Mouse (Mus musculus): Measurements from ENCODE around the gene Csgalnact2. TPM values are rescaled to one million over a fixed set of nuclear protein-coding genes. Genes with fewer than 3 reads are reported as not detected.

Gene Csgalnact2
- 9.2 and 10.8 TPM in 2 replicates for polyA plus RNA-seq (2015; fragmentation: Nextera tagmentation; extraction: Ambion mirVana)

DNA sequence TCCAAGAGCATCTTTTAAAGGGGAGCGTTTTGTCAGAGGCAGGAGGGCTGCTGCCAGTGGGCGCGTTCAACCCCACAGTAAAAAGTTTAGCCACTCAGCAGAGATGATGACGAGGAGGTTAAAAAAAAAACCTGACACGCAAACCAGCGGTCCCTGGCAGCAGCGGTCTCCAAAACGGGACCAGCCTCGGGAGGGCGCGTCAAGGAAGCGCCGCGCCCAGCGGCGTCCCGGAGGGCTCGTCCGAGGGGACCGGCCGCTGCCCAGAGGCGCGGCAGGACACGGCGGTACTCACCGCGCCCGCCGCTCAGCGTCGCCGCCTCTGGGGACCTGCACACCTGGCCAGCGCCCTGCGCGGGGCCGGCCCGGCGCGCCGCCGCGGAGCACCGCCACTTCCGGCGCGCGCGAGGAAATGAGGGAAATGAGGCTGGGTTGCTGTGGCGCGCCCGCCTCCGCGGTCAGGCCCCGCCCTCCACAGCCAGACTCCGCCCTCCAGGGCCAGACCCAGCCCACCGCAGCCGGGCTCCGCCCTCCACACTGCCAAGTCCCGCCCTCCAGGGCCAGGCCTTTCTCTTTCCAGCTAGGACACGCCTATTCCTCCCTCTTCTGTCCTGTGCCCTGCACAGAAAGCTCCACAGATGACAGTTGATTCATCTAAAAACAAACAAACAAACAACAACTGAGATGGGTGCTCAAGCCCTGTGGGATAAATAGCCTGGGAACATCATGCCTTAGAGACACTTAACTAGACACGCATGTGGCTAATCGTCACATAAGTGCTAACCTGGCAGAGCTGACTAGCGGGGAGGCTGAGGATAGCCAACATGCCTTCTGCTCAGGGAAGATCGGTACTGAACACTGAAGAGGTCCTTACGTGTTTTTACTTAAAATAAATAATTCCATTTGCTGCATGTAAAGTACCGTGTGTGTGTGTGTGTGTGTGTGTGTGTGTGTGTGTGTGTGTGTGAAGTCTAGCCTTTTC, at the start of gene Csgalnact2:
Csgalnact2 (minus strand) TSS at position 410 of the 979 bp plus-strand sequence.
- peak; percentile 99 for ATAC-seq (replicated peaks)
- peak within 1 kb of the TSS; percentile 85 for H3K27ac ChIP-seq
- peak within 1 kb of the TSS; percentile 93 for H3K4me3 ChIP-seq
- H3K27me3 ChIP-seq (replicated peaks): no peaks in the 10 kb centered on the region
- peak within 1 kb of the TSS; percentile 77 for H3K9ac ChIP-seq
- H3K4me1 ChIP-seq: peaks cover 10% of the 10 kb centered on the region
- WGBS: 5% methylated on average over 66 of the region's 66 CpGs
- H3K4me2 ChIP-seq: peak within 1 kb of the TSS; percentile 75
- no peaks in the 10 kb centered on the region for H3K36me3 ChIP-seq (replicated peaks)
- no peaks in the 10 kb centered on the region for H3K9me3 ChIP-seq

DNA sequence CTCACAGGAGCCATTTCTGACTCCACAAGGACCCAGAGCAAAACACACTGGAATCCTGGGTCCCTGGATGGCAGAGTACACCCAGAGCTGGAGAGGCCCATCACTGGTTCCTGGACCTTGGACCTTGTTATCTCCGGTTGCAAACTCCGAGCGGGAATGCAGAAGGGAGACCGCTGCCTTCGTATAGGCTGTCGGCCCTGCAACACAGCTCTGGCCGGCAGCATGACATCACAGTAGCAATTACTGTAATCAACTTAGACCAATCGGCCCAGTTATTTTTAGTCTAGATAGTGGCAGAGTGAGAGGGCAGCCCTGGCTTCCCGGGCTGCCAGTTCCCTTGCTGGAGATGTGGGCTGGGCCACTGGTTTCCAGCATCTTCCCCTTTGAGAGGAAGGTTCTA, 49.7 kb upstream of the Csgalnact2 start:
- H3K9me3 ChIP-seq: no peaks in the 10 kb centered on the region
- ATAC-seq (replicated peaks): no peak
- 88% methylated on average over 9 of the region's 9 CpGs for WGBS
- H3K27ac ChIP-seq: no peak overlapping the region
- no peak overlapping the region for H3K4me3 ChIP-seq
- no peak overlapping the region for H3K4me2 ChIP-seq
- H3K9ac ChIP-seq: no peak overlapping the region
- H3K27me3 ChIP-seq (replicated peaks): no peaks in the 10 kb centered on the region
- H3K4me1 ChIP-seq: no peaks in the 10 kb centered on the region
- no peaks in the 10 kb centered on the region for H3K36me3 ChIP-seq (replicated peaks)

DNA sequence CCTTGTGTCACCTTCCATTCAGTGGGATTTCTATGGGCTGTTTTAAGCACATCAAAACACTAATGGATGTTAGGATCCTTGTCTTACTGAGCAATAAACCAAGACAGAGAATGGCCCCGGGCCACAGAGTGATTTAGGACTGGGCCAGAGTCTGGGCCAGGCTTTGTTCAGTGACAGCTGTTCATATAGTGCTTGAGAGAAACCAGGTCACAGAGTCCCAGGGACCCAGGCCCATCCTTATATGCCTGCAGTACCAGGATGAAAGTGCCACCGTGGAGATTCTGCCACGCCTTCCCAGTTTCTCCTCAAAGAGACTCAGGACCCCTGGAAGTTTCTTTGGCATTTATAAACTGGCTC, 48.3 kb upstream of the Csgalnact2 start:
- H3K27ac ChIP-seq: no peak overlapping the region
- ATAC-seq (replicated peaks): no peak
- no peak overlapping the region for H3K4me3 ChIP-seq
- H3K27me3 ChIP-seq (replicated peaks): no peaks in the 10 kb centered on the region
- no peaks in the 10 kb centered on the region for H3K36me3 ChIP-seq (replicated peaks)
- H3K9me3 ChIP-seq: no peaks in the 10 kb centered on the region
- no peak overlapping the region for H3K9ac ChIP-seq
- H3K4me2 ChIP-seq: no peak overlapping the region
- no peaks in the 10 kb centered on the region for H3K4me1 ChIP-seq
- WGBS: 86% methylated on average over 3 of the region's 3 CpGs

DNA sequence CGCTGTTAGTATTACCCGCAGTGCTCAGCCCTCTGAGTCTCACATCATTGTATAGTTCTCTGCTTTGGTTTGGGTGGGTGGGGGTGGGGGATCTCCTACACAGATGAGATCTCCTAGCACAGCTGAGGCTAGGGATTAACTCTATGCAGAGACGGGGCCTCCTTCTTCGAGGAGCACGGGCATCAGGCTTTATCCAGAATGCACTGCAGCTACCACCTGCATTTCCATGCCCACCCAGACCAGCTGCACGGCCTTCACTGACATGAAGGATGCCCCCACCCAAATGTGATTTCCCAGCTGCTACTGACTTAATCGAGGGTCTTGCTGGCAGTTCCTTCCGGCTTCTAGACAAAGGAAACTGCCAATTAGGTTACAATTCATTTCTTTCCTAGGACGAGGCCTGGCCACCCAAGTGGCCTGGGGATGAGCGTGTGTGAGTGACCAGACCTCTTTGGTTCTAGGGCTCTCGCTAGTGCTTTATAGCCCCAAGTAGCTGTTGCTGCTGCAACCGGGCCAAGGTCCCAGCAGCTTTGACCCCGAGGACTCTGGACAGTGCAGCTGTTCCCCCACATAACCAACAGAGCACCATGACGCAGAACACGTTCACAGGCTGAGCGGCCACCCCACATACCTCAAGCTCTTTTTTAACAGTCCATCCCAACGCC, 47.8 kb upstream of the Csgalnact2 start:
- no peak overlapping the region for H3K4me3 ChIP-seq
- no peak overlapping the region for H3K9ac ChIP-seq
- H3K27ac ChIP-seq: no peak overlapping the region
- no peak for ATAC-seq (replicated peaks)
- no peaks in the 10 kb centered on the region for H3K4me1 ChIP-seq
- no peak overlapping the region for H3K4me2 ChIP-seq
- 44% methylated on average over 17 of the region's 17 CpGs for WGBS
- H3K36me3 ChIP-seq (replicated peaks): no peaks in the 10 kb centered on the region
- no peaks in the 10 kb centered on the region for H3K9me3 ChIP-seq
- no peaks in the 10 kb centered on the region for H3K27me3 ChIP-seq (replicated peaks)

DNA sequence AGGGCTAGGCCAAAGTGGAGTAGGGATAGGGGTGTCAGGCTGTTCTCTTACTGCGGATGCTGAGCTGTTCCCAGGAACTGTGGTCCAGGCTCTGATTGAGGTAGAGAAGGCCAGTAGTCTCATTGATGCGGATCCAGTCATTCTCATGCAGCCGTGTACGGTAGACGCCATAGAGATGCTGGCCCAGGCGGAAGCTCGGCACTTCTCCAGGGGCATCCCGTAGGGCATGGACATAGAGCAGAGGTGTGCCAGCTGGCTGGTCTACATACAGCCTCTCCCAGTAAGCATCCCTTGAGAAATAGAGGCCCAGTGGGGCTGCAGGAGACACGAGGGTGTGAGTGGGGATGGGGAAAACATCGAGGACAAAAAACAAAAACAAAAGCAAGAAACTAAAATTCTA, 45.2 kb upstream of the Csgalnact2 start:
- H3K4me1 ChIP-seq: peaks cover 3% of the 10 kb centered on the region; the same call in 1 of the 2 replicates
- WGBS: 89% methylated on average over 10 of the region's 10 CpGs
- H3K9ac ChIP-seq: no peak overlapping the region
- H3K9me3 ChIP-seq: no peaks in the 10 kb centered on the region
- no peaks in the 10 kb centered on the region for H3K27me3 ChIP-seq (replicated peaks)
- ATAC-seq (replicated peaks): no peak
- H3K4me2 ChIP-seq: no peak overlapping the region
- no peak overlapping the region for H3K27ac ChIP-seq
- H3K36me3 ChIP-seq (replicated peaks): no peaks in the 10 kb centered on the region
- H3K4me3 ChIP-seq: no peak overlapping the region

DNA sequence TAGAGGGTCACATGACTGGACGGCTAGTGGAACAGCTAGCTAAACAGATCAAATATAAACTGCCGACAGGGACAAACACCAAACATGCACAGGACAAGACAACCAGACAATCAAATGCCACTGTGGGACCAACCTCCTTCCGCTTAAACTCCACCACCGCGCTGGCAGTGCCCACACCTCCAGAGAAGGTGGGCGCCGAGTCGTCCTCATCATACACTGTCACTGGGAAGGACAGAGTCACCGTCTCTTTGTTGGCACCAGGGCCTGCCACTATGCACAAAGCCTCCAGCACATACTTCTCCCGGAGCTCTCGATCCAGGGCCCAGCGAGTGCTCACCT, 41.1 kb upstream of the Csgalnact2 start:
- 75% methylated on average over 12 of the region's 12 CpGs for WGBS
- H3K4me2 ChIP-seq: no peak overlapping the region
- peak; percentile 46; the same call in 1 of the 2 replicates for ATAC-seq (replicated peaks)

DNA sequence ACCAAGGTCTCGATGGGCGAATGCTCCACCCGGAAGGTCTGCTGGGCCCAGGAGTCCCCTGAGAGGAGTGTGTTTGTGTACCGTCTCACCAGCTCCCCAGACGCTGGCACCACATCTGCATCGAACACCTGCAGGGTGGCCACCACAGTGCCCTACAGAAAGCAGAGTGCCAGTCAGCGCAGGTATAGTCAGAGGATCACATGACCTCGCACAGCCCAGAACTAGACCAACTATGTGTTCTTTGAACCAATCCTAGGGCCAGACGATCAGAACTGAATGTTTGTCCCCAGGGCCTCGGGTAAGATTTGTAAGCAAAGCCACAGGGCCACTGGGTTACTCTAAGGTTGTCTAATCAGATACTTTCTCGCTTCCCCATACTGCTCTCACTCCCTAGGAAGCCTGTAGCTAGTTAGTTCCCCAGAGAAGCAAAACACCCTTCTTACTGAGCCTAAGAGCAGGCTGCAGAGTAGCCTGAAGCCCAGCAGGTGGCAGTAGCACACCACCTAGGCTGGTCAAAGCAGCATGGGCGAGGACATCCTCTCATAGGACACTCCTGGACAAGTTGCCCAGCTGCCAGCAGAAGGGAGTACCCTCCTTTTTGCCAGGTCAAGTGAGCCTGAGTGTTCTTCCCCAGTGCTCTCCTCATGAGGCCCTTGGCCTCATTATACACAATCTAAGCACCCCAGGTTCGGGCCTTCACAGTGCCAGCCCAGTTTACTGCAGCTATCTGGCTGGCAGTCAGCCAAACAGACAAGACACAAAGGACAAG, 40.6 kb upstream of the Csgalnact2 start:
- Histone ChIP-seq H3K4me2 (no peak overlapping the region), H3K27ac (no peak overlapping the region), H3K9me3 (no peaks in the 10 kb centered on the region), H3K27me3 (replicated peaks) (no peaks in the 10 kb centered on the region), H3K4me1 (peaks cover 3% of the 10 kb centered on the region; the same call in 1 of the 2 replicates), H3K36me3 (replicated peaks) (no peaks in the 10 kb centered on the region), H3K9ac (no peak overlapping the region), H3K4me3 (no peak overlapping the region)
- 59% methylated on average over 13 of the region's 13 CpGs for WGBS
- ATAC-seq (replicated peaks): peak; percentile 90

More for the DNA sequence above, 41.1 kb upstream of the Csgalnact2 start:
- no peaks in the 10 kb centered on the region for H3K9me3 ChIP-seq
- no peak overlapping the region for H3K4me3 ChIP-seq
- no peaks in the 10 kb centered on the region for H3K27me3 ChIP-seq (replicated peaks)
- H3K27ac ChIP-seq: no peak overlapping the region
- H3K36me3 ChIP-seq (replicated peaks): no peaks in the 10 kb centered on the region
- peaks cover 3% of the 10 kb centered on the region; the same call in 1 of the 2 replicates for H3K4me1 ChIP-seq
- no peak overlapping the region for H3K9ac ChIP-seq

DNA sequence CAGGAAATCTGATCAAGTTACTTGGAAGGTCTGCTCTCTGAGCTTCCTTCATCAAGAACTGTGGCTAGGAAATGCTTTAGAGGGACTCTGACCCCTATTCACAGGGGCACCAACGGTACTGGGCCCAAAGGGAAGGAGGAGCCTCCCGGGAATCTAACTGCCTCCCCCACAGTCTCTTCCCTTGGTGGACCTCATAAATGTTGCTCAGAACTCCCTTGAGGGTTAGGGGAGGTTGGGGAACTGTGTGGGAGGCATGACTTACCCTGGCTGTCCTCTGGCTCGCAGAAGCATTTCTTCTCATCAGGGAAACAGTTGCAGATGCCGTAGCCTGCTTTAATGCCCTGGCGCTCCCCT, 35.0 kb upstream of the Csgalnact2 start:
- no peak overlapping the region for H3K4me3 ChIP-seq
- WGBS: 88% methylated on average over 5 of the region's 5 CpGs
- no peak for ATAC-seq (replicated peaks)
- H3K27ac ChIP-seq: no peak overlapping the region
- H3K36me3 ChIP-seq (replicated peaks): no peaks in the 10 kb centered on the region
- H3K9ac ChIP-seq: no peak overlapping the region
- H3K9me3 ChIP-seq: no peaks in the 10 kb centered on the region
- no peaks in the 10 kb centered on the region for H3K27me3 ChIP-seq (replicated peaks)
- no peaks in the 10 kb centered on the region for H3K4me1 ChIP-seq
- no peak overlapping the region for H3K4me2 ChIP-seq

DNA sequence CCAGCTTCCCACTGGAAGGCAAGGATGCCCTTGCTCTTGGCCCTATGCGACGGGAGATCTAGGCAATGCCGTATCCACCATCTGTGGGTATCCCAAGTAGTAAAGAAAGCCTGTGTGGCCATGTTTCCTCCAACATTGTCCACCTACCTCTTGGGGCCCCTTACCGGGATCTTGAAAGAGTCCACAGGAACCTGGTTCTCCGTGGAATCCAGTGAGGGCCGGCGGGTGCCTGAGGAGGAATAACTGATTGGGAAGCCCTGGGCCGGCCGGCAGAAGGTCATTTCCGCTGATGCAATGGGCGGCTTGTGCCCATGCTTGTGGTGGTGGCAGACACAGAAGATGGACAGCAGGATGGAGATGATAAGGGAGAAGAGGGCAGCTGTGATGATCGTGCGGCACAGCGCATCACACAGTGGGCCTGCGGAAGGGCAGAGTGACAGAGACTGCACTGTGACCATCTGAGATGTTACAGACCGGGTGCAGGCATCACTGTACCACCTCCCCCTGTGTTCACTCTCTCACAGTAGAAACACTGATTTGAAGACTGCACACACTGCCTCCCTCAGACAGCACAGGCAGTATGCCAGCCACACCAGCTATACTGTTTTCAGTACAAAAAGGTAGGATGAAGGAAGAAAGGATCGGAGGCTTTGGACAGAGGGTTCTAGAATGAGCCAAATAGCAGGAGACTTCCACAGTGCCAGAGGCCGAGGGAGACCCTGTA, 34.5 kb upstream of the Csgalnact2 start:
- Histone ChIP-seq H3K27me3 (replicated peaks) (no peaks in the 10 kb centered on the region), H3K9me3 (no peaks in the 10 kb centered on the region), H3K4me1 (no peaks in the 10 kb centered on the region), H3K27ac (no peak overlapping the region), H3K4me2 (no peak overlapping the region), H3K9ac (no peak overlapping the region), H3K4me3 (no peak overlapping the region), H3K36me3 (replicated peaks) (no peaks in the 10 kb centered on the region)
- WGBS: 93% methylated on average over 18 of the region's 18 CpGs
- no peak for ATAC-seq (replicated peaks)

DNA sequence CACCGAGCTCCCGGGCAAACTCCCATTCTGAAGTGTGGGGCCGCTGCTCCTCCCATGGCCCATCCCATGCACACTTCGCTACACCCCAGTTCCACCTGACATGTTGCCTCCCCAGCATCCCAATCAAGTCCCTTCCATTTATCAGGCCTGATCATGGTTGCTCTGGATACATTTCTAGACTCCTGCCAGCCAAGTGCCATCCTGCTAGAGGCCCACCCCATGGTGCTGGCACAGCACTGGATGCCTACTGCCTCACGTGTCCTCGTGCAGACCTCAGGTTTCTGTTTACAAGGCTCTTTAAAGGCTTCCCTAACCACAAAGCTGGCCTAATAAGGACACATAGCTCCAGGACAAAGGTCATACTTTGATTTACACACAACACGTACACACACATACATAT, 32.4 kb upstream of the Csgalnact2 start:
- Histone ChIP-seq H3K4me2 (no peak overlapping the region), H3K27ac (no peak overlapping the region), H3K36me3 (replicated peaks) (no peaks in the 10 kb centered on the region), H3K4me3 (no peak overlapping the region), H3K9ac (no peak overlapping the region), H3K27me3 (replicated peaks) (no peaks in the 10 kb centered on the region), H3K9me3 (no peaks in the 10 kb centered on the region), H3K4me1 (no peaks in the 10 kb centered on the region)
- no peak for ATAC-seq (replicated peaks)
- 90% methylated on average over 7 of the region's 7 CpGs for WGBS

DNA sequence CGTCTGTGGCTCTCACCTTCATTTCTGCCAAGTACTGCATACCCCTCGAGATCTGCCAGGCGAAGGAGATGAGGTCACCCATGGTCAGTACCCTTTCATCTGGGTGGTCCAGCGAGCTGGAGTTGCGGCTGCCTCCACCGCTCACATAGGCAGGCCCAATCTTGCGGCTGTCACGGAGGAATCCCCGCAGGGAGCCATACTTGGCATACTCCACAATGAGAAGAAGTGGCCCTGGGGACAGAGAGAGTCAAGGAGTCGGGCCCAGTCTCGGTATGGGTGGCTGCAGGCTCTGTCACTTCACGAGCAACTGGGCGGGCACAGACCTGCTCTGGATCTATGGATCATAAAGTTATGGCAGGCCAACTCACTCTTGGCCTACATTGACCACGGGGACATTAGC, 29.2 kb upstream of the Csgalnact2 start:
- Histone ChIP-seq H3K36me3 (replicated peaks) (no peaks in the 10 kb centered on the region), H3K9ac (no peak overlapping the region), H3K9me3 (no peaks in the 10 kb centered on the region), H3K4me2 (no peak overlapping the region), H3K4me3 (no peak overlapping the region), H3K27ac (no peak overlapping the region), H3K27me3 (replicated peaks) (no peaks in the 10 kb centered on the region), H3K4me1 (no peaks in the 10 kb centered on the region)
- WGBS: 86% methylated on average over 14 of the region's 14 CpGs
- ATAC-seq (replicated peaks): no peak

DNA sequence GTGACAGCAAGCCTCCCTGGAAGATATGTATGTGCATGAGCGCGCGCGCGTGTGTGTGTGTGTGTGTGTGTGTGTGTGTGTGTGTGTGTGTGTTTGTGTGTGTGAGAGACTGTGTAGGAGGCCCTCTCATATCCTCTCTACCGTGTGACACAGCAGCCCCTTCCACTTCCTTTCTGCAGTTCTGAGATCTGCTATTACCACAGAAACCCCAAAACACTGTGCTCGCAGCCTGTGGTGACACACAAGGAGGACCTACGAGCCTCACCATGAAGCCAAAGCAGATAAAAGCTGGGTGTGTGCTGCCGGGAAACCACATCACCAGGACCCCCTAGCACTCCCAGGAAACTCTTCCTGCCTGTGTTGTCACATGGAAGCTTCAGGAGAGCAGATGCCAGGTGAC, 28.1 kb upstream of the Csgalnact2 start:
- no peak for ATAC-seq (replicated peaks)
- Histone ChIP-seq H3K9ac (no peak overlapping the region), H3K4me3 (no peak overlapping the region), H3K4me1 (no peaks in the 10 kb centered on the region), H3K27ac (no peak overlapping the region), H3K9me3 (no peaks in the 10 kb centered on the region), H3K36me3 (replicated peaks) (no peaks in the 10 kb centered on the region), H3K27me3 (replicated peaks) (no peaks in the 10 kb centered on the region), H3K4me2 (no peak overlapping the region)
- WGBS: 85% methylated on average over 9 of the region's 9 CpGs
